Mouse (Mus musculus): ENCODE data around the gene Tmem52b. TPM values are rescaled to one million over a fixed set of nuclear protein-coding genes. Genes with fewer than 3 reads are reported as not detected.

Gene Tmem52b
- not detected for polyA plus RNA-seq (2014; fragmentation: Illumina TruSeq; extraction: RNeasy Lipid Tissue Mini Kit (QIAGEN cat#74804))

DNA sequence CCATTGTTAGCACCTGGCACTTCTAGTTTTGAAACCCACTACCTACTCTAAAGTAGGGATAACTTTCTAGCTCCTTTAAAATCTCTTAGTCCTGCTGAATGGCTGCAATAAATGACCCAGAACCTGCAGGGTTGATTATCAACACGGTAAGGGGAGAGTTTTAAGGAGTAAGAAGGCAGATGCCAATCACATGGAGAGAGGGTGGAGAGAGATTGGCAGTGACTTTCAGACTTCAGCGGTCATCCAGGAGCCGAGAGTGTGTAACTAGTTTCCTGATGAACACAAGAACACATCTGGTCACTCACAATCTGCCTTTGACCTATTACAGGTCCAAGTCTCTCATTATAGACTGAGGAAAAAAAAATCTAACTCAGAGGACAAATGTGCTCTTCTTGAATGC is at the start of gene Tmem52b:
TSS of gene Tmem52b (plus strand) at position 189 of the 400 bp plus-strand sequence.

DNA sequence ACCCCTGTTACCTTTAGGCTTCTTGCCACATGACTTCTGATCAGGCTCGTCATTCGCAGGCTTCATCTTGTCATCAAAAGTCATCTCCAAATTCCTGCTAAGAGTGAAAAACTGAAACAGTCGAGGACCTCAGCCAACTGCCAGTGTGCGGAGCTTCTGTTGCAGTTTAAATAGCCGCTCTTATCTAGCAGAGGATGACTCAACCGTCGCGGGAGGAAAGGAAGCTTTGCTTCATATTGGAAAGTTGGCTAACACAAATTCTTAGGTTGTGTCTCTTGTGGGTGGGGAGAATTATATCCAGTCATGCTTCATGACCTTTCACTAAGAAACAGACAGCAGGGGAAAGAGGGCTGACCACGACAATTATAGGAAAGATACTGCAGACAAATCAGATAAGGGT is 5.3 kb upstream of the Tmem52b start, which contains the start of gene Olr1:
TSS of gene Olr1 (minus strand) at position 142 of the 400 bp plus-strand sequence.

DNA sequence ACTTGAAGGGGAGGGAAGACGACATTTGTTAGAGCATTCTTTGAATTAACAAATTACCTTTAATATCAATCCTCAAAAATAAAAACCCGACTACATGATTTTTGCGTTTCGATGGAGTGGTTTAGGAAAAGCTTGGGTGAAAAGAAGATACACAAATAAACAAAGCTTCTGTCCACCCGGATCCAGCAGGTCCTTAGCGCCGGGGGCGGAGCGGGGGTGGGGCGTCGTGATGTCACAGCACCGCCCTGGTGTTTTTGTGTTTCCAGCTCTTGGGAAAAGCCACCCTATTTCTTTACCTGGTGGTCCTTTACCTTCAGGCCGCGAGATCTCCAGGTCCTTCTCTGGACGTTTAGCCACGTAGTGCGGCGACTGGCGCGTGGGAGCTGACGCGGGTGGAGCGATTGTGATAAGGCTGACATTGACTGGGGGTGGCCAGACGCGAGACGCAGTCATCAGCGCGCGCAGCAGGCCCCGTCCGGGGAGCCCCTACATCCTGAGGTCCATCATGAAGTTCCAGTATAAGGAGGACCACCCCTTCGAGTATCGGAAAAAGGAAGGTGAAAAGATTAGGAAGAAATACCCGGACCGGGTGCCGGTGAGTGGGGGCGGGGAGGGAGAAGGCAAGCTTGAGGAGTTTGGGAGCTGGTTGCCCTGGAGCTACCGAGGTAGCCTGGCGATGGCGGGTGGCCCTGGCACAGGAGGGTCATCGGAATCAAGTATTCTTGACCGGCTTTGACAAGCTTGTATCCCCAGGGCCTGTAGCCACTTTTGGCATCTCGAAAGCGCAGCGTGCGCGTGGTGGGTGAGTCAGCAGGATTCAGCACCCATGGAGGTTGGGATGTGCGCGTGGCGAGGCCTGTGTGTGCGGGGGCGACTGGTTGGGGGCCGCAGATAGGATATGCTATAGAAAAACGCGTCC is 20.8 kb downstream of the Tmem52b start, which contains the start of gene Gabarapl1:
TSS of gene Gabarapl1 (plus strand) at position 219 of the 919 bp plus-strand sequence.

Other genes starting within 250 kb of the Tmem52b start
- 1.3 TPM for gene Cd69, start 237.1 kb upstream of the Tmem52b start, polyA plus RNA-seq (2014; fragmentation: Illumina TruSeq; extraction: RNeasy Lipid Tissue Mini Kit (QIAGEN cat#74804))
- gene 4922502D21Rik, start 180.8 kb upstream of the Tmem52b start, polyA plus RNA-seq (2014; fragmentation: Illumina TruSeq; extraction: RNeasy Lipid Tissue Mini Kit (QIAGEN cat#74804)): not detected
- 24.3 TPM for gene Clec12a, start 169.9 kb upstream of the Tmem52b start, polyA plus RNA-seq (2014; fragmentation: Illumina TruSeq; extraction: RNeasy Lipid Tissue Mini Kit (QIAGEN cat#74804))
- gene Clec12b, start 126.7 kb upstream of the Tmem52b start, polyA plus RNA-seq (2014; fragmentation: Illumina TruSeq; extraction: RNeasy Lipid Tissue Mini Kit (QIAGEN cat#74804)): not detected
- 4.0 TPM for gene Clec1b, start 115.3 kb upstream of the Tmem52b start, polyA plus RNA-seq (2014; fragmentation: Illumina TruSeq; extraction: RNeasy Lipid Tissue Mini Kit (QIAGEN cat#74804))
- gene Clec9a, start 103.7 kb upstream of the Tmem52b start, polyA plus RNA-seq (2014; fragmentation: Illumina TruSeq; extraction: RNeasy Lipid Tissue Mini Kit (QIAGEN cat#74804)): 2.3 TPM
- 52.7 TPM for gene Clec1a, start 60.6 kb upstream of the Tmem52b start, polyA plus RNA-seq (2014; fragmentation: Illumina TruSeq; extraction: RNeasy Lipid Tissue Mini Kit (QIAGEN cat#74804))
- gene Olr1, start 5.4 kb upstream of the Tmem52b start, polyA plus RNA-seq (2014; fragmentation: Illumina TruSeq; extraction: RNeasy Lipid Tissue Mini Kit (QIAGEN cat#74804)): 0.48 TPM
- 40.3 TPM for gene Gabarapl1, start 20.6 kb downstream of the Tmem52b start, polyA plus RNA-seq (2014; fragmentation: Illumina TruSeq; extraction: RNeasy Lipid Tissue Mini Kit (QIAGEN cat#74804))
- gene Klre1, start 65.3 kb downstream of the Tmem52b start, polyA plus RNA-seq (2014; fragmentation: Illumina TruSeq; extraction: RNeasy Lipid Tissue Mini Kit (QIAGEN cat#74804)): 1.0 TPM
- 5.4 TPM for gene Klrd1, start 79.2 kb downstream of the Tmem52b start, polyA plus RNA-seq (2014; fragmentation: Illumina TruSeq; extraction: RNeasy Lipid Tissue Mini Kit (QIAGEN cat#74804))
- gene Klrk1, start 111.3 kb downstream of the Tmem52b start, polyA plus RNA-seq (2014; fragmentation: Illumina TruSeq; extraction: RNeasy Lipid Tissue Mini Kit (QIAGEN cat#74804)): 4.9 TPM
- gene Klrc3, start 130.8 kb downstream of the Tmem52b start, polyA plus RNA-seq (2014; fragmentation: Illumina TruSeq; extraction: RNeasy Lipid Tissue Mini Kit (QIAGEN cat#74804)): not detected
- 0.37 TPM for gene Klrc2, start 148.1 kb downstream of the Tmem52b start, polyA plus RNA-seq (2014; fragmentation: Illumina TruSeq; extraction: RNeasy Lipid Tissue Mini Kit (QIAGEN cat#74804))
- 0.43 TPM for gene Klrc1, start 166.4 kb downstream of the Tmem52b start, polyA plus RNA-seq (2014; fragmentation: Illumina TruSeq; extraction: RNeasy Lipid Tissue Mini Kit (QIAGEN cat#74804))
- gene Klri1, start 204.6 kb downstream of the Tmem52b start, polyA plus RNA-seq (2014; fragmentation: Illumina TruSeq; extraction: RNeasy Lipid Tissue Mini Kit (QIAGEN cat#74804)): 1.1 TPM
- 0.48 TPM for gene Klri2, start 227.9 kb downstream of the Tmem52b start, polyA plus RNA-seq (2014; fragmentation: Illumina TruSeq; extraction: RNeasy Lipid Tissue Mini Kit (QIAGEN cat#74804))